Mouse (Mus musculus): ENCODE results near the gene 1700034J05Rik.

GRCm38 (mm10) chr6:146946327-146947029 is 7.7 kb downstream of the 1700034J05Rik start:
- TF ChIP-seq POLR2A (IDR thresholded peaks at IDR 0.05; ENCODE audit: low read depth, low read length): no peak
- no peak for TF ChIP-seq CTCF (conservative IDR thresholded peaks at IDR 0.05; ENCODE audit: insufficient read depth, insufficient read length, low read depth, low read length)
